Mouse (Mus musculus) erythroblast, embryonic 14.5 days (primary cell): ENCODE measurements around the gene C1qtnf1.

Source experiments
- GATA1 ChIP-seq: IDR thresholded peaks from 2 replicates; pipeline ENCODE4 v1.6.1; 2012; ENCODE audit warnings: low read length, inconsistent platforms, mixed read lengths
- TAL1 ChIP-seq: IDR thresholded peaks from 3 replicates; pipeline ENCODE4 v1.6.1; 2012; ENCODE audit warnings: low read length, inconsistent platforms, mixed read lengths

GRCm38 (mm10) chr11:118452955-118453354, 25.0 kb downstream of the C1qtnf1 start:
- no peak for TF ChIP-seq TAL1
- no peak for TF ChIP-seq GATA1
